Mouse (Mus musculus) hindbrain, postnatal 0 days (tissue): Measurements from ENCODE around the gene Gm20708. TPM values are rescaled to one million over a fixed set of nuclear protein-coding genes. Genes with fewer than 3 reads are reported as not detected.

ENCODE experiments used
- ATAC-seq: fragments of 200-750 bp; cut with Nextera tagmentation; 2 replicates; pipeline ENCODE4 v1.8.0; 2017; ENCODE audit warnings: mild to moderate bottlenecking, moderate TSS enrichment, moderate library complexity
- DNase-seq: peaks from one replicate; pipeline ENCODE4 v3.0.0-alpha.2; 2015; ENCODE audit warnings: low spot score
- H3K27ac ChIP-seq: fragments of 300-500 bp; sonication (generic); 2 replicates; pipeline ENCODE4 v1.5.1; 2014; ENCODE audit warnings: mild to moderate bottlenecking
- H3K27me3 ChIP-seq: fragments of 300-500 bp; sonication (generic); 2 replicates; pipeline ENCODE4 v1.6.1; 2014; ENCODE audit warnings: low read length, mixed read lengths; ENCODE audit not compliant: insufficient read depth
- H3K36me3 ChIP-seq: fragments of 300-500 bp; sonication (generic); 2 replicates; pipeline ENCODE4 v1.6.1; 2014; ENCODE audit warnings: low read length, mixed read lengths; ENCODE audit not compliant: insufficient read depth
- H3K4me1 ChIP-seq: fragments of 300-500 bp; sonication (generic); 2 replicates; pipeline ENCODE4 v1.6.1; 2014; ENCODE audit warnings: antibody characterized with exemption, low read length, mixed read lengths; ENCODE audit not compliant: insufficient read depth
- H3K4me2 ChIP-seq: fragments of 300-500 bp; sonication (generic); 2 replicates; pipeline ENCODE4 v1.6.1; 2014; ENCODE audit warnings: low read depth, mild to moderate bottlenecking, low read length, moderate library complexity, mixed read lengths
- H3K4me3 ChIP-seq: fragments of 300-500 bp; sonication (generic); 2 replicates; pipeline ENCODE4 v1.5.1; 2014; ENCODE audit warnings: low read length
- H3K9ac ChIP-seq: fragments of 300-500 bp; sonication (generic); replicated peaks from 2 replicates; pipeline ENCODE4 v1.6.1; 2014; ENCODE audit warnings: mild to moderate bottlenecking, low read length, moderate library complexity, mixed read lengths
- H3K9me3 ChIP-seq: fragments of 300-500 bp; sonication (generic); 2 replicates; pipeline ENCODE4 v1.6.1; 2016; ENCODE audit warnings: low read length, mixed read lengths
- CTCF ChIP-seq: IDR thresholded peaks from 2 replicates; pipeline ENCODE4 v1.5.1; 2016; ENCODE audit warnings: antibody characterized with exemption, control low read depth, low read depth
- WGBS: fragments of 180-500 bp; shearing (Covaris S2); extraction: QIAGEN DNeasy Blood & Tissue Kit; methylation state at CpG from one replicate; pipeline ENCODE4 v1.1.7; 2014; 5-methylcytosine and 5-hydroxymethylcytosine counted together
- polyA plus RNA-seq: library from polyadenylated mRNA; unstranded; fragments of >200 nt; fragmentation: Nextera tagmentation; extraction: Ambion mirVana; gene quantifications from 2 replicates; pipeline ENCODE4 v1.2.1, GENCODE M21; 2015
- total RNA-seq: library from RNA; depleted of rRNA; stranded (reverse); fragments of >200 nt; gene quantifications from 2 replicates; pipeline ENCODE4 v1.2.3, GENCODE M21; 2014

Gm20708 gene
- total and polyA plus RNA-seq, 2 experiments from 2014 or later = 1.4 TPM; not detected in 1

DNA sequence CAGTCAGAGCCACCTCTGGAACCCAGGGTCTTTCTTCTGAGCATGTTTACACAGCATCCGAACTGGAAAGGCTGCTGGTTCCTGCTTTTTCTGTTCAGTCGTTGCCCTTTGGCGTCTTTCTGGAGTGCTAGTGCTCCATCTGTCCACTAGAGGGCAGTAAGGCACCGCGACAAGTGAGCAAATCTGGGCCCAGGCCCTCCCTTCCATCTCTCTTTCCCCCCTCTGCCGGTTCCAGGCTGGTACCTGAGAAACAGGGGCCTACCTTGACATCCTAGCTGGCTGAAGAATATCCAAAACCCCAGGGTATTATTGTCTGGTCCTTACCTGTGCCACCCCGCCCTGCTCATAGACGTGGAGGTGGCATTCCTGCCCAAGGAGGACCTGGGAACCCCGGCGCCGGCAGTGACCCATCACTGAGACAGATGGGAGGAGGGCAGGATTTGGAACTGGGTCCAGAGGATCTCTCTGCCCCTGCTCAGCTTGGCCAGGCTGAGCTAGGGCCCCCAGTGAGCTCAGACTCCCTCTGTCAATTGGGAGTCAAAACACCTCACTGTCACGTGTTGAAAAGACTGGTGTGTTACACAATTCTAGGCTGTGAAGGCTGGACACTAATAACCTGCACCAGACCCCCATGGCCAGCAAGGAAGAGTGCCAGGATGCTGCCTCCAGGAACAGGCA lies 61.4 kb downstream of the Gm20708 start:
- DNase-seq (peak; percentile 92), ATAC-seq (peak; percentile 22)
- Histone ChIP-seq H3K27ac (no peak overlapping the region), H3K4me3 (no peak overlapping the region), H3K36me3 (no peaks in the 10 kb centered on the region), H3K9ac (no peak overlapping the region), H3K9me3 (no peaks in the 10 kb centered on the region), H3K27me3 (no peaks in the 10 kb centered on the region), H3K4me1 (peaks cover 3% of the 10 kb centered on the region; the same call in 1 of the 2 replicates), H3K4me2 (no peak overlapping the region)
- WGBS = 28% methylated on average over 12 of the region's 12 CpGs
- peak; percentile 99 for TF ChIP-seq CTCF

DNA sequence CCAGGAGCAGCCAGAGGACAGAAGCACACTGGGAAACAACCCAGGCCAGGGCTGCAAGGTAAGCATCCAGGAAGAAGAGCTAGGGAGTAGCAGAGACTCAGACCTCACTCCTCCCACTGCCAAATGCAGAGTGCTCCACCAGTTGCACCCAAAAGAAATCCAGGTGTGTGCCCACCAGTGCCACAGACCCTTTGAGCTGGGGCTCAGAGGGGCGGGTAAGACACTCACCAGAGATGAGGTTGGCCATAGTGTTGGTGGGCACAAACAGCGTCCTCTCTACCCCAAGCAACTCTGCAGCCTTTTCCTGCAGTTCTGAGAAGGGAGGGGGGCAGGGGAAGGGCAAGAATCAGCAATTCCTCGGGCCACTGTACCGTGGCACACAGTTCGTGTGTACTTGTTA lies 61.9 kb downstream of the Gm20708 start:
- no peak overlapping the region for H3K4me2 ChIP-seq
- no peaks in the 10 kb centered on the region for H3K27me3 ChIP-seq
- no peaks in the 10 kb centered on the region for H3K9me3 ChIP-seq
- no peak overlapping the region for H3K27ac ChIP-seq
- no peak overlapping the region for H3K9ac ChIP-seq
- no peak overlapping the region for H3K4me3 ChIP-seq
- WGBS = 71% methylated on average over 5 of the region's 5 CpGs
- peaks cover 3% of the 10 kb centered on the region; the same call in 1 of the 2 replicates for H3K4me1 ChIP-seq
- H3K36me3 ChIP-seq = no peaks in the 10 kb centered on the region
- TF ChIP-seq CTCF = no peak
- DNase-seq (no peak), ATAC-seq (no peak)

DNA sequence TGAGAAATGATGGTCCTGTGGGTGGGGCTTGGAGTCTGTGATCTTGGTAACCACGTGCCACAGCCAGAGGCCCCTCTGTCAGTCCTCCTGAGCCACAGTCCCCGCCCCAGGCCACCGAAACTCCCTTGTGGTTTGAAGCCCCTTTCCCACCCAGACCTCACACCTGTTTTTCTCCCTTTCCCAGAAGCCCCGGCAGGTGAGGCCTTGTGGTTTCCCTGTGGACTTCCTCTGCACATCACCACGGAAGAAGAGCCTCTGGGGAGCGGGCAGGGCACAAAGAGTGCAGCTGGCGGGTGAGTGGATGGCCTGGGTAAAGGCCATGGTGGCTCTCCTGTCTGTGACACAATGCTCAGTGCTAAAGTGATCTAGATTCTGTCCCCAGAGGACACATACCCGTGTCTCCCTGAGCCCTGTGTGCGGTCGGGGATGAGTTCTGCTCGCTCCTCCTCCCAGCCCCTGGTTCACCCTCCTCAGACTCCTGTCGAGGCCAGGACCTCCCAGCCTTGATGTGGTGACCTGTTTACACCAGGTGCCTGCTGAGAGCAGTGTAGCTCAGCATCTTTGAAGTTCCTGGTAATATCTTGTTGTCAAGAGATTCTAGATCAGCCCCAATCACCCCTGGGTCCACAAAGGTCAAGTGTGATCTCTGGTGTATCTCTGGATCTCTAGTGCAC lies 62.6 kb downstream of the Gm20708 start:
- Histone ChIP-seq H3K4me2 (peak overlapping the region; percentile 96; the same call in 1 of the 2 replicates), H3K4me3 (no peak overlapping the region), H3K36me3 (no peaks in the 10 kb centered on the region), H3K4me1 (0 out of 2 replicates have a peak, but pooled peaks cover 3% of the 10 kb centered on the region), H3K9me3 (no peaks in the 10 kb centered on the region), H3K27me3 (no peaks in the 10 kb centered on the region), H3K9ac (no peak overlapping the region), H3K27ac (no peak overlapping the region)
- DNase-seq (no peak), ATAC-seq (no peak)
- no peak for TF ChIP-seq CTCF
- WGBS = 70% methylated on average over 12 of the region's 12 CpGs

DNA sequence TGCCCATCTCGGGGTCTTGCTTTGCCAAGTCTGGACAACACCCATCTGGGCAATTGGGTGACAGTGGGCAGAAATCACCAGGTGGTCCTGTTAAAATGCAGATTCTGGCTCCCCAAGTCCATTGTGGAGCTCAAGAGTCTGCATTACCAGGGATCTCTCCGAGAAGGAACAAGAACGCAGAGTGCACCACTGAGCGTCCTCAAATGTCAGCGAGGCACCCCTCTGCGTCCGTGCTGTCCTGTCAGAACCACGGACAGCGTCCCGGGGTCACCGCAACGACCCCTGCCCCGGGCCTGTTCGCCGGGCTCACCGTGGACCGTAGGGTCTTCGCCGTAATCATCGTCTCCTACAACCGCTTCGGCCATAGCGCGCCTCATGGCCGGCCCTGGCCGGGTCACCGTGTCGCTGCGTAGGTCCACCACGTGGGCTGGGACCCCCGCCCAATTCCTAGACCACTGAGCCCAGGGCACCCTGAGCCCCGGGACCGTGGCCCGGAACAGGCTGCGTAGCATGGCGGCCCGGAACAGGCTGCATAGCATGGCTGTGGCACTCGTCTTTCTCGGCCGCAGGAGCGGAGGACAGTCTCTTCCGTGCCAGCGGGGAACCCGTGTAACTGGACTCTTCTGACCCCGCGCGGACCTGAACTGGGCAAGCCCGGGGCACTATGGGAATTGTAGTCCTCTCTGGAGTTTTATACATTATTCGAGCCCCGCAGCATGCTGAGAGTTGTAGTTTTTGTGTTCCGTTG lies 63.6 kb downstream of the Gm20708 start, which contains the start of gene Tha1:
TSS of gene Tha1 (minus strand) at position 621 of the 748 bp plus-strand sequence.
- 1% methylated on average over 51 of the region's 51 CpGs for WGBS
- H3K27ac ChIP-seq = peak within 1 kb of the TSS; percentile 27; the same call in 1 of the 2 replicates
- peak within 1 kb of the TSS; percentile 69 for H3K9ac ChIP-seq

GRCm38 (mm10) chr11:117874419-117874818 lies 65.0 kb downstream of the Gm20708 start:
- no peak for DNase-seq
- WGBS = 69% methylated on average over 4 of the region's 4 CpGs
- no peak overlapping the region for H3K4me3 ChIP-seq

More for the DNA sequence above, 63.6 kb downstream of the Gm20708 start, which contains the start of gene Tha1:
- peak; percentile 92 for DNase-seq
- no peak; the same call in 1 of the 2 replicates for TF ChIP-seq CTCF
- H3K4me2 ChIP-seq = peak within 1 kb of the TSS; percentile 96
- peak; percentile 80 for ATAC-seq
- H3K27me3 ChIP-seq = no peaks in the 10 kb centered on the region
- H3K4me3 ChIP-seq = peak within 1 kb of the TSS; percentile 56
- peaks cover 6% of the 10 kb centered on the region for H3K4me1 ChIP-seq
- H3K9me3 ChIP-seq = no peaks in the 10 kb centered on the region
- no peaks in the 10 kb centered on the region for H3K36me3 ChIP-seq

GRCm38 (mm10) chr11:117875681-117876080 lies 66.2 kb downstream of the Gm20708 start:
- H3K9ac ChIP-seq = no peak overlapping the region
- 28% methylated on average over 6 of the region's 6 CpGs for WGBS
- no peak for TF ChIP-seq CTCF
- peaks cover 12% of the 10 kb centered on the region for H3K4me1 ChIP-seq
- no peak overlapping the region for H3K4me2 ChIP-seq
- no peak overlapping the region for H3K4me3 ChIP-seq
- no peaks in the 10 kb centered on the region for H3K36me3 ChIP-seq
- ATAC-seq = no peak
- no peaks in the 10 kb centered on the region for H3K9me3 ChIP-seq
- no peak for DNase-seq
- no peaks in the 10 kb centered on the region for H3K27me3 ChIP-seq
- no peak overlapping the region for H3K27ac ChIP-seq

More at GRCm38 (mm10) chr11:117874419-117874818, 65.0 kb downstream of the Gm20708 start:
- no peak for ATAC-seq
- H3K27ac ChIP-seq = no peak overlapping the region
- no peaks in the 10 kb centered on the region for H3K36me3 ChIP-seq
- no peak overlapping the region for H3K9ac ChIP-seq
- peak; percentile 65 for TF ChIP-seq CTCF
- no peaks in the 10 kb centered on the region for H3K27me3 ChIP-seq
- H3K9me3 ChIP-seq = no peaks in the 10 kb centered on the region
- no peak overlapping the region for H3K4me2 ChIP-seq
- peaks cover 14% of the 10 kb centered on the region for H3K4me1 ChIP-seq
